Mouse (Mus musculus) erythroblast, embryonic 14.5 days (primary cell): ENCODE measurements around the gene Ddit4l.

ENCODE experiments used
- GATA1 ChIP-seq: IDR thresholded peaks from 2 replicates; pipeline ENCODE4 v1.6.1; 2012; ENCODE audit warnings: low read length, inconsistent platforms, mixed read lengths
- TAL1 ChIP-seq: IDR thresholded peaks from 3 replicates; pipeline ENCODE4 v1.6.1; 2012; ENCODE audit warnings: low read length, inconsistent platforms, mixed read lengths

GRCm38 (mm10) chr3:137623581-137624362, 2.4 kb downstream of the Ddit4l start:
- TF ChIP-seq GATA1: no peak
- TF ChIP-seq TAL1: no peak
